Mouse (Mus musculus): ENCODE measurements at regions not wholly inside any gene's neighbourhood (a gene's known extent, or its start where the extent isn't known, plus 50 kb on each side); places are given as distances from the start of the nearest gene placed in this dataset.

GRCm38 (mm10) chr6:50042127-50042526 is 67.9 kb upstream of the Mpp6 start:
- intact Hi-C loops (cut with DNase I) = no loop called here
- DNase-seq (ENCODE audit: extremely low spot score in 1 of 2, low spot score in 2 of 2) = no peak

- DNase-seq (ENCODE audit: extremely low spot score in 1 of 2, low spot score in 2 of 2) = no peak
- intact Hi-C loops (cut with DNase I) = no loop called here
These were observed 65.9 kb upstream of the Mpp6 start for GRCm38 (mm10) chr6:50044165-50044564.

- peak in 1 of 2 experiments; percentile 57 for DNase-seq (ENCODE audit: extremely low spot score in 1 of 2, low spot score in 2 of 2)
- intact Hi-C loops (cut with DNase I) = no loop called here
These were observed 63.3 kb upstream of the Mpp6 start for GRCm38 (mm10) chr6:50046721-50047120.

- no peak for DNase-seq (ENCODE audit: extremely low spot score in 1 of 2, low spot score in 2 of 2)
- intact Hi-C loops (cut with DNase I) = no loop called here
These were observed 57.6 kb upstream of the Mpp6 start for GRCm38 (mm10) chr6:50052416-50052815.

- DNase-seq (ENCODE audit: extremely low spot score in 1 of 2, low spot score in 2 of 2) = no peak
- intact Hi-C loops (cut with DNase I) = no loop called here
These were observed 57.0 kb upstream of the Mpp6 start for GRCm38 (mm10) chr6:50053086-50053485.

- DNase-seq (ENCODE audit: extremely low spot score in 1 of 2, low spot score in 2 of 2) = no peak
- intact Hi-C loops (cut with DNase I) = no loop called here
These were observed 55.8 kb upstream of the Mpp6 start for GRCm38 (mm10) chr6:50054233-50054632.

GRCm38 (mm10) chr6:50058596-50058995 is 51.4 kb upstream of the Mpp6 start:
- intact Hi-C loops (cut with DNase I) = no loop called here

GRCm38 (mm10) chr6:50059917-50060316 is 50.1 kb upstream of the Mpp6 start:
- DNase-seq (ENCODE audit: extremely low spot score in 1 of 2, low spot score in 2 of 2) = no peak
- intact Hi-C loops (cut with DNase I) = no loop called here

More at GRCm38 (mm10) chr6:50058596-50058995, 51.4 kb upstream of the Mpp6 start:
- no peak for DNase-seq (ENCODE audit: extremely low spot score in 1 of 2, low spot score in 2 of 2)
